8 mouse cellular contexts compared by ENCODE assay signal in the genomic region with DNA sequence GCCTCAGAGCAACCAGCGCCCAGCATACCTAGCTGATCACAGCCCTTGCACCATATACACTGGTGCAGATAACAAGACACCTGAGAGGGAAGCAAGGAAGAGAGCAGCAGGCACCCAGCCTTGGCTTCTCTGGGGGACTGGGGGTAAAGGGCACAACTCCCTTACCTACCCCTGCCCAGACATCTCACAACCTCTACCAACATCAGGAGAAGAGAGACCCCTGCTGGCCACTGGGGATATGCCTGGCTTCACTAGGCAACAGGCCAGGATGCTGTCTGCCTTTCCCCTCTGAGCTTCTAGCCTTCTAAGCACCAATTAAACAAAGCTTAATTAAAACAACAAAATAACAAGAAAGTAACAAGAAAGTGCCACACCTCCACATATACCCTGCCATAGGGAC. TPM values are rescaled to one million over a fixed set of nuclear protein-coding genes. Genes with fewer than 3 reads are reported as not detected.
DNase-seq lines count a peak whose midpoint lies in the region; ATAC-seq and TF ChIP-seq lines count a peak whose summit lies in the region.

No protein-coding gene starts in this region.

- H3K4me3 ChIP-seq in MEL (ENCODE audit: control insufficient read depth in 1 of 2, insufficient read depth in 1 of 2, low read depth in 2 of 2, low read length in 2 of 2), result no peak overlapping the region

- TF ChIP-seq EP300 in MEL (IDR thresholded peaks at IDR 0.05; ENCODE audit: low read depth in 1 of 2, low read length in 2 of 2), result no peak

- no peaks in the 10 kb centered on the region for H3K27me3 ChIP-seq in MEL (ENCODE audit: control insufficient read depth in 1 of 2, insufficient read depth in 2 of 2, low read length in 2 of 2)
- H3K27me3 ChIP-seq in splenic B cell, adult 2 months (ENCODE audit: control insufficient read depth, insufficient read depth, low read length, poor library complexity, severe bottlenecking), result no peaks in the 10 kb centered on the region

- intact Hi-C loops in gastrocnemius, postnatal 36 days (cut with DNase I), result loop anchor here (5.0 to 10.0 kb wide), 2 partner anchors 178 to 340 kb away; no protein-coding TSS in a partner anchor

- H3K36me3 ChIP-seq in MEL (ENCODE audit: control insufficient read depth in 1 of 2, insufficient read depth in 2 of 2, low read length in 2 of 2), result no peaks in the 10 kb centered on the region
- no peaks in the 10 kb centered on the region for H3K36me3 ChIP-seq in splenic B cell, adult 2 months (ENCODE audit: control insufficient read depth, insufficient read depth, low read length, poor library complexity, severe bottlenecking)

- H3K4me1 ChIP-seq in MEL (ENCODE audit: control insufficient read depth in 1 of 2, insufficient read depth in 2 of 2, low read length in 2 of 2), result no peaks in the 10 kb centered on the region

- peak; percentile 10 for DNase-seq in gastrocnemius, adult 18-20 months (ENCODE audit: low spot score)
- no peak for DNase-seq in gastrocnemius, postnatal 36 days
- peak; percentile 17 for DNase-seq in MEL (ENCODE audit: low read depth, low spot score)
- peak; percentile 72 for DNase-seq in cerebellum, adult 9-10 months
- DNase-seq in layer of hippocampus, postnatal 14 days (ENCODE audit: low spot score in 2 of 2), result peak; percentile 53 to 68
- peak; percentile 71 for DNase-seq in splenic B cell, adult 2 months (ENCODE audit: low read depth, low spot score)

- no peak for TF ChIP-seq POLR2A in MEL (IDR thresholded peaks at IDR 0.05; ENCODE audit: control insufficient read depth in 1 of 2, insufficient read depth in 1 of 2, low read depth in 1 of 2, low read length in 2 of 2, poor library complexity in 1 of 2)

- H3K27ac ChIP-seq in MEL (ENCODE audit: control insufficient read depth, low read depth, low read length), result no peak overlapping the region

- H3K79me2 ChIP-seq in MEL (ENCODE audit: control insufficient read depth, insufficient read depth, low read length, poor library complexity), result no peaks in the 10 kb centered on the region

- H3K9me3 ChIP-seq in MEL (replicated peaks; ENCODE audit: insufficient read depth, low read length), result no peaks in the 10 kb centered on the region

- no peak overlapping the region for H3K9ac ChIP-seq in MEL (ENCODE audit: control insufficient read depth, low read depth, low read length, poor library complexity, severe bottlenecking)

- peak; percentile 57 for TF ChIP-seq RAD21 in MEL (IDR thresholded peaks at IDR 0.05; ENCODE audit: low read depth, low read length)

- TF ChIP-seq CTCF in MEL (IDR thresholded peaks at IDR 0.05 in 2 of 3, conservative IDR thresholded peaks at IDR 0.05 in 1 of 3; ENCODE audit: control insufficient read depth in 1 of 3, insufficient read depth in 1 of 3, low read depth in 2 of 3, low read length in 3 of 3, poor library complexity in 1 of 3, severe bottlenecking in 1 of 3), result peak; percentile 43 to 77 (median 67)

- peak; percentile 80 for ATAC-seq in granulocyte monocyte progenitor cell, adult 5-6 weeks (replicated peaks; ENCODE audit: poor library complexity, severe bottlenecking)
- ATAC-seq in megakaryocyte progenitor cell, adult 5-6 weeks (replicated peaks; ENCODE audit: poor library complexity), result peak; percentile 85

TF ChIP-seq in MEL, 35 proteins besides CTCF, POLR2A, EP300 and RAD21:
- no peak for TF ChIP-seq TCF12 (IDR thresholded peaks at IDR 0.05; ENCODE audit: low read depth, low read length)
- peak; percentile 32; the same call in 1 of the 2 replicates for TF ChIP-seq ZC3H11A (IDR thresholded peaks at IDR 0.05; ENCODE audit: low read depth, low read length)
- peak; percentile 60 for TF ChIP-seq SMC3 (IDR thresholded peaks at IDR 0.05; ENCODE audit: low read depth, low read length)
- TF ChIP-seq MYC (IDR thresholded peaks at IDR 0.05; ENCODE audit: low read depth, low read length), result no peak
- TF ChIP-seq MAFK (IDR thresholded peaks at IDR 0.05; ENCODE audit: borderline replicate concordance, low read depth, low read length), result no peak
- TF ChIP-seq ETS1 (IDR thresholded peaks at IDR 0.05; ENCODE audit: low read depth, low read length), result no peak

RNA-seq across cellular contexts. Expression of gene Cacna1b, which starts 7.7 kb away (rescaled TPM):
- total RNA-seq in gastrocnemius, adult 18-20 months (2021), result not detected
- under 1 TPM; 0.03 to 0.07 TPM for total RNA-seq in gastrocnemius, postnatal 36 days (2021)
- total RNA-seq in MEL (2012; rRNA removed), result not detected in 2 replicates
- not detected for polyA plus RNA-seq in MEL (2012; ENCODE audit: insufficient read depth in 1 of 2, insufficient read length in 2 of 2, low read depth in 1 of 2, low replicate concordance in 2 of 2, missing spikeins in 1 of 2)
- total RNA-seq in granulocyte monocyte progenitor cell, adult 5-6 weeks (2014; fragmentation: Nextera tagmentation), result 0.58 and 3.2 TPM in 2 replicates
- total RNA-seq in granulocyte monocyte progenitor cell, adult 5-6 weeks (2017), result 0.04 and 0.21 TPM in 2 replicates
- total RNA-seq in layer of hippocampus, postnatal 14 days (2021), result 100 to 1,000 TPM in 1 of 2 experiments, 10 to 100 TPM in 1; 94.8 to 105 TPM
- total RNA-seq in megakaryocyte progenitor cell, adult 5-6 weeks (2015), result 0.10 and 0.68 TPM in 2 replicates
- 0.08 and 0.20 TPM in 2 replicates for total RNA-seq in megakaryocyte progenitor cell, adult 5-6 weeks (2017)

Comparison
In these comparisons a context has a peak if more than half of its experiments do, and no peak if none do; other contexts are left out.
1. DNase-seq: peak in gastrocnemius, adult 18-20 months (single experiment), MEL (single experiment), cerebellum, adult 9-10 months (single experiment), layer of hippocampus, postnatal 14 days (2 of 2) and splenic B cell, adult 2 months (single experiment); none in gastrocnemius, postnatal 36 days (0 of 2).
2. RNA of gene Cacna1b, which starts 7.7 kb away (total RNA-seq): 94.8 to 105 TPM in layer of hippocampus, postnatal 14 days; 0.04 to 3.2 TPM in granulocyte monocyte progenitor cell, adult 5-6 weeks, 0.08 to 0.68 TPM in megakaryocyte progenitor cell, adult 5-6 weeks, 0.03 to 0.07 TPM in gastrocnemius, postnatal 36 days, not detected in gastrocnemius, adult 18-20 months and not detected in MEL; every median in the first group is over 10 times any median in the second.